Mouse (Mus musculus) lung, postnatal 0 days (tissue): ENCODE data around the gene Tex37. TPM values are rescaled to one million over a fixed set of nuclear protein-coding genes. Genes with fewer than 3 reads are reported as not detected.

Source experiments
- ATAC-seq: fragments of 200-750 bp; cut with Nextera tagmentation; 2 replicates; pipeline ENCODE4 v1.8.0; 2017; ENCODE audit warnings: moderate library complexity
- DNase-seq: peaks from one replicate; pipeline ENCODE4 v3.0.0-alpha.2; 2016; ENCODE audit warnings: low spot score
- H3K27ac ChIP-seq: fragments of 300-500 bp; sonication (generic); 2 replicates; pipeline ENCODE4 v1.5.1; 2014; ENCODE audit warnings: antibody characterized with exemption, mild to moderate bottlenecking, low read length, mixed read lengths
- H3K27me3 ChIP-seq: fragments of 300-500 bp; sonication (generic); replicated peaks from 2 replicates; pipeline ENCODE4 v1.6.1; 2014; ENCODE audit warnings: low read length, mixed read lengths; ENCODE audit not compliant: insufficient read depth
- H3K36me3 ChIP-seq: fragments of 300-500 bp; sonication (generic); 2 replicates; pipeline ENCODE4 v1.6.1; 2014; ENCODE audit warnings: low read length, mixed read lengths; ENCODE audit not compliant: insufficient read depth
- H3K4me1 ChIP-seq: fragments of 300-500 bp; sonication (generic); 2 replicates; pipeline ENCODE4 v1.6.1; 2014; ENCODE audit warnings: antibody characterized with exemption, low read depth, low read length, mixed read lengths; ENCODE audit not compliant: insufficient read depth
- H3K4me2 ChIP-seq: fragments of 300-500 bp; sonication (generic); replicated peaks from 2 replicates; pipeline ENCODE4 v1.6.1; 2014; ENCODE audit warnings: low read depth, mild to moderate bottlenecking, low read length, moderate library complexity, mixed read lengths
- H3K4me3 ChIP-seq: fragments of 300-500 bp; sonication (generic); 2 replicates; pipeline ENCODE4 v1.5.1; 2014; ENCODE audit warnings: low read depth, low read length
- H3K9ac ChIP-seq: fragments of 300-500 bp; sonication (generic); replicated peaks from 2 replicates; pipeline ENCODE4 v1.6.1; 2014; ENCODE audit warnings: low read depth, mild to moderate bottlenecking
- H3K9me3 ChIP-seq: fragments of 300-500 bp; sonication (generic); 2 replicates; pipeline ENCODE4 v1.6.1; 2016; ENCODE audit warnings: low read length, mixed read lengths
- CTCF ChIP-seq: IDR thresholded peaks from 2 replicates; pipeline ENCODE4 v1.5.1; 2016; ENCODE audit warnings: antibody characterized with exemption, mild to moderate bottlenecking
- EP300 ChIP-seq: IDR thresholded peaks from 2 replicates; pipeline ENCODE4 v1.6.1; 2016; ENCODE audit warnings: antibody characterized with exemption, mild to moderate bottlenecking, control low read depth
- WGBS: fragments of 180-500 bp; shearing (Covaris S2); extraction: QIAGEN DNeasy Blood & Tissue Kit; methylation state at CpG from one replicate; pipeline ENCODE4 v1.1.7; 2014; 5-methylcytosine and 5-hydroxymethylcytosine counted together
- polyA plus RNA-seq: library from polyadenylated mRNA; unstranded; fragments of >200 nt; fragmentation: Nextera tagmentation; extraction: Ambion mirVana; gene quantifications from 2 replicates; pipeline ENCODE4 v1.2.1, GENCODE M21; 2015

Gene Tex37
- polyA plus RNA-seq, 1 experiment from 2014 or later: not detected

- H3K27me3 ChIP-seq: no peaks in the 10 kb centered on the region
- H3K27ac ChIP-seq: no peak overlapping the region
- no peak overlapping the region for H3K4me2 ChIP-seq
- no peaks in the 10 kb centered on the region for H3K36me3 ChIP-seq
- DNase-seq (no peak), ATAC-seq (no peak)
- H3K9ac ChIP-seq: no peak overlapping the region
- H3K9me3 ChIP-seq: no peaks in the 10 kb centered on the region
- H3K4me1 ChIP-seq: no peaks in the 10 kb centered on the region
- WGBS: 83% methylated on average over 2 of the region's 2 CpGs
- TF ChIP-seq EP300: no peak
- no peak for TF ChIP-seq CTCF
- no peak overlapping the region for H3K4me3 ChIP-seq
These were observed 13.1 kb upstream of the Tex37 start for GRCm38 (mm10) chr6:70931801-70932200.

GRCm38 (mm10) chr6:70921274-70922074 is 2.7 kb upstream of the Tex37 start:
- ATAC-seq (no peak; the same call in 1 of the 2 replicates), DNase-seq (peak; percentile 49)
- no peak overlapping the region for H3K4me3 ChIP-seq
- no peaks in the 10 kb centered on the region for H3K27me3 ChIP-seq
- TF ChIP-seq EP300 (no peak), CTCF (peak; percentile 75)
- H3K27ac ChIP-seq: no peak overlapping the region
- H3K4me2 ChIP-seq: peak overlapping the region; percentile 39; the same call in 1 of the 2 replicates
- H3K9me3 ChIP-seq: no peaks in the 10 kb centered on the region
- H3K4me1 ChIP-seq: no peaks in the 10 kb centered on the region
- no peaks in the 10 kb centered on the region for H3K36me3 ChIP-seq
- WGBS: 8% methylated on average over 22 of the region's 22 CpGs
- H3K9ac ChIP-seq: no peak overlapping the region

GRCm38 (mm10) chr6:70912396-70912765 is 6.3 kb downstream of the Tex37 start:
- ATAC-seq: no peak
- no peak for TF ChIP-seq CTCF
- no peak for TF ChIP-seq EP300
- H3K4me1 ChIP-seq: no peaks in the 10 kb centered on the region
- 48% methylated on average over 7 of the region's 7 CpGs for WGBS
- no peak overlapping the region for H3K27ac ChIP-seq
- H3K4me2 ChIP-seq: no peak overlapping the region
- H3K36me3 ChIP-seq: no peaks in the 10 kb centered on the region
- 0 out of 2 replicates have a peak, but pooled peaks cover 7% of the 10 kb centered on the region for H3K27me3 ChIP-seq
- no peaks in the 10 kb centered on the region for H3K9me3 ChIP-seq
- DNase-seq: no peak
- no peak overlapping the region for H3K9ac ChIP-seq
- no peak overlapping the region for H3K4me3 ChIP-seq

GRCm38 (mm10) chr6:70911668-70912395 is 6.9 kb downstream of the Tex37 start:
- no peak overlapping the region for H3K4me3 ChIP-seq
- H3K9me3 ChIP-seq: no peaks in the 10 kb centered on the region
- DNase-seq (no peak), ATAC-seq (no peak)
- H3K4me2 ChIP-seq: no peak overlapping the region; the same call in 1 of the 2 replicates
- H3K4me1 ChIP-seq: no peaks in the 10 kb centered on the region
- TF ChIP-seq EP300 (no peak), CTCF (no peak)
- 17% methylated on average over 20 of the region's 20 CpGs for WGBS
- 0 out of 2 replicates have a peak, but pooled peaks cover 7% of the 10 kb centered on the region for H3K27me3 ChIP-seq
- H3K9ac ChIP-seq: no peak overlapping the region
- H3K36me3 ChIP-seq: no peaks in the 10 kb centered on the region
- no peak overlapping the region for H3K27ac ChIP-seq

- no peak overlapping the region for H3K9ac ChIP-seq
- H3K4me2 ChIP-seq: no peak overlapping the region
- H3K9me3 ChIP-seq: no peaks in the 10 kb centered on the region
- no peak for ATAC-seq
- TF ChIP-seq EP300: no peak
- TF ChIP-seq CTCF: no peak
- no peaks in the 10 kb centered on the region for H3K36me3 ChIP-seq
- H3K27ac ChIP-seq: no peak overlapping the region
- no peak for DNase-seq
- 0 out of 2 replicates have a peak, but pooled peaks cover 7% of the 10 kb centered on the region for H3K27me3 ChIP-seq
- no peaks in the 10 kb centered on the region for H3K4me1 ChIP-seq
- 66% methylated on average over 4 of the region's 4 CpGs for WGBS
- no peak overlapping the region for H3K4me3 ChIP-seq
These were observed 8.4 kb downstream of the Tex37 start for GRCm38 (mm10) chr6:70910285-70910684.

GRCm38 (mm10) chr6:70909572-70909971 is 9.2 kb downstream of the Tex37 start:
- Histone ChIP-seq H3K4me1 (no peaks in the 10 kb centered on the region), H3K27ac (no peak overlapping the region), H3K9ac (no peak overlapping the region), H3K4me2 (no peak overlapping the region), H3K9me3 (no peaks in the 10 kb centered on the region), H3K27me3 (0 out of 2 replicates have a peak, but pooled peaks cover 7% of the 10 kb centered on the region), H3K4me3 (no peak overlapping the region), H3K36me3 (no peaks in the 10 kb centered on the region)
- DNase-seq: no peak
- no peak for ATAC-seq
- TF ChIP-seq CTCF: no peak
- TF ChIP-seq EP300: no peak
- WGBS: 88% methylated on average over 7 of the region's 7 CpGs
